Mouse (Mus musculus) cortical plate, adult 2 months (tissue): ENCODE measurements around the gene Hivep3.

Experiments used
- CTCF ChIP-seq: fragments of 200-500 bp; IDR thresholded peaks from 2 replicates; pipeline ENCODE4 v1.5.1; 2011; ENCODE audit warnings: mild to moderate bottlenecking, control low read depth, low read length; ENCODE audit not compliant: insufficient read depth; ENCODE audit errors: extremely low read depth
- POLR2A ChIP-seq: fragments of 200-500 bp; IDR thresholded peaks from 2 replicates; pipeline ENCODE4 v1.6.1; 2011; ENCODE audit warnings: mild to moderate bottlenecking, low read length, control low read depth; ENCODE audit not compliant: insufficient read depth; ENCODE audit errors: extremely low read depth

DNA sequence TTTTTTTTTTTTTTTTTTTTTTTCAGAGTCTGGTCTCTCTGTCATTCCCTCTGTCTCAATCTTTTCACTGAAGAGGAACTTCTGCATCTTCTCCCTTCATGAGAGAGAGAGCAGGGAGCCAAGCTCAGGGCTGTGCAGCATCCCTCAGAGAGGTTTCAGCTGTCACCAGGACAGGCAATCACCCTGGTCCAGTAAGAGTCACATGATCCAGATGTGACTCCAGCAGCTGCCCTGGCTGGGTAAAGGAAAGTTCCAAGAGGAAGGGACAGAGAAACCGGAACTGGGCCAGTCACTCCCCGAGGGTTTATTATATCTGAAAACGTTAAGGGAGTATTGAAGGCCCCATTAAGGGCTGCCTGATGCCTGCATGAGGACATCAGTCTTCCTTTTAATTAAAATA, 25.8 kb upstream of the Hivep3 start:
- no peak for TF ChIP-seq POLR2A
- no peak for TF ChIP-seq CTCF
